Mouse (Mus musculus) kidney, adult 10 weeks (tissue): ENCODE measurements around the gene Svop. TPM values are rescaled to one million over a fixed set of nuclear protein-coding genes. Genes with fewer than 3 reads are reported as not detected.

ENCODE experiments used
- polyA plus RNA-seq: library from polyadenylated mRNA; stranded (reverse); fragments of 350-450 nt; fragmentation: Illumina TruSeq; extraction: RNeasy Lipid Tissue Mini Kit (QIAGEN cat#74804); gene quantifications from one replicate; pipeline ENCODE4 v1.2.3, GENCODE M21; 2014; ENCODE audit warnings: low read depth, low replicate concordance

The Svop gene
- polyA plus RNA-seq: not detected

GRCm38 (mm10) chr5:114091057-114091807 lies at the start of gene Svop:
Svop (minus strand) TSS chr5:114091570.

GRCm38 (mm10) chr5:114130211-114130605 lies 38.8 kb upstream of the Svop start, which contains the start of gene Ung:
Ung (plus strand) TSS chr5:114130386.

GRCm38 (mm10) chr5:114127374-114128349 lies 36.3 kb upstream of the Svop start, which contains the start of gene Alkbh2:
Alkbh2 (minus strand) TSS chr5:114128218.

GRCm38 (mm10) chr5:114065161-114065560 lies 26.2 kb downstream of the Svop start, which contains the start of gene Usp30:
Usp30 (plus strand) TSS chr5:114065461.

GRCm38 (mm10) chr5:114003542-114003941 lies 87.8 kb downstream of the Svop start, which contains the start of gene Dao:
Dao (plus strand) TSS chr5:114003703.

GRCm38 (mm10) chr5:113993487-113994465 lies 97.6 kb downstream of the Svop start, which contains the start of gene Ssh1:
Ssh1 (minus strand) TSS chr5:113993894.

Other genes with a start within 250 kb of the Svop start
- gene Coro1c, start 182.8 kb downstream of the Svop start, polyA plus RNA-seq: 11.6 TPM
- 3.2 TPM for gene Ssh1, start 97.7 kb downstream of the Svop start, polyA plus RNA-seq
- gene Dao, start 87.9 kb downstream of the Svop start, polyA plus RNA-seq: 20.9 TPM
- gene Usp30, start 26.1 kb downstream of the Svop start, polyA plus RNA-seq: 1.9 TPM
- not detected for gene Alkbh2, start 36.6 kb upstream of the Svop start, polyA plus RNA-seq
- gene Ung, start 38.8 kb upstream of the Svop start, polyA plus RNA-seq: 0.28 TPM
- 1.4 TPM for gene Acacb, start 55.0 kb upstream of the Svop start, polyA plus RNA-seq
- not detected for gene Foxn4, start 182.2 kb upstream of the Svop start, polyA plus RNA-seq
- not detected for gene Myo1h, start 197.6 kb upstream of the Svop start, polyA plus RNA-seq